Mouse (Mus musculus) embryonic facial prominence, embryonic 10.5 days (tissue): ENCODE results near the gene Cdca3. TPM values are rescaled to one million over a fixed set of nuclear protein-coding genes. Genes with fewer than 3 reads are reported as not detected.

Source experiments
- DNase-seq: peaks from one replicate; pipeline ENCODE4 v3.0.0-alpha.2; 2017; ENCODE audit warnings: low spot score
- H3K27ac ChIP-seq: fragments of 300-500 bp; sonication (generic); replicated peaks from 2 replicates; pipeline ENCODE4 v1.5.1; 2016; ENCODE audit warnings: mild to moderate bottlenecking
- H3K27me3 ChIP-seq: fragments of 300-500 bp; sonication (generic); replicated peaks from 2 replicates; pipeline ENCODE4 v1.6.1; 2016; ENCODE audit warnings: low read depth, mild to moderate bottlenecking; ENCODE audit not compliant: poor library complexity, severe bottlenecking
- H3K36me3 ChIP-seq: fragments of 300-500 bp; sonication (generic); replicated peaks from 2 replicates; pipeline ENCODE4 v1.6.1; 2016; ENCODE audit warnings: mild to moderate bottlenecking, moderate library complexity
- H3K4me1 ChIP-seq: fragments of 300-500 bp; sonication (generic); 2 replicates; pipeline ENCODE4 v1.6.1; 2016
- H3K4me3 ChIP-seq: fragments of 300-500 bp; sonication (generic); 2 replicates; pipeline ENCODE4 v1.5.1; 2016; ENCODE audit warnings: mild to moderate bottlenecking, moderate library complexity
- H3K9me3 ChIP-seq: fragments of 300-500 bp; sonication (generic); 2 replicates; pipeline ENCODE4 v1.6.1; 2016; ENCODE audit warnings: mild to moderate bottlenecking
- WGBS: fragments of 180-500 bp; shearing (Covaris S2); methylation state at CpG from one replicate; pipeline ENCODE4 v1.1.7; 2016; 5-methylcytosine and 5-hydroxymethylcytosine counted together
- polyA plus RNA-seq: library from polyadenylated mRNA; unstranded; fragments of >200 nt; fragmentation: Nextera tagmentation; extraction: Ambion mirVana; gene quantifications from 2 replicates; pipeline ENCODE4 v1.2.1, GENCODE M21; 2016

Cdca3 gene
- polyA plus RNA-seq, 1 experiment from 2014 or later = 225 TPM

GRCm38 (mm10) chr6:124863125-124863657, 33.8 kb downstream of the Cdca3 start:
- under 1% methylated on average over 16 of the region's 16 CpGs for WGBS
- no peak for DNase-seq
- peaks cover 97% of the 10 kb centered on the region for H3K27me3 ChIP-seq

GRCm38 (mm10) chr6:124863658-124864298, 34.4 kb downstream of the Cdca3 start, which contains the start of gene Gpr162:
Gpr162 (minus strand) TSS chr6:124863983.
- Histone ChIP-seq H3K4me1 (peaks cover 73% of the 10 kb centered on the region), H3K27ac (peak within 1 kb of the TSS; percentile 88), H3K9me3 (no peaks in the 10 kb centered on the region), H3K4me3 (peak within 1 kb of the TSS; percentile 73), H3K27me3 (peaks cover 91% of the 10 kb centered on the region), H3K36me3 (no peaks in the 10 kb centered on the region)
- WGBS = 2% methylated on average over 43 of the region's 43 CpGs
- peak; percentile 84 for DNase-seq

More at GRCm38 (mm10) chr6:124863125-124863657, 33.8 kb downstream of the Cdca3 start:
- Histone ChIP-seq H3K4me3 (peak overlapping the region; percentile 73), H3K36me3 (no peaks in the 10 kb centered on the region), H3K27ac (peak overlapping the region; percentile 88), H3K9me3 (no peaks in the 10 kb centered on the region), H3K4me1 (peaks cover 79% of the 10 kb centered on the region)

GRCm38 (mm10) chr6:124865766-124866362, 36.5 kb downstream of the Cdca3 start:
- Histone ChIP-seq H3K9me3 (no peaks in the 10 kb centered on the region), H3K4me1 (peaks cover 55% of the 10 kb centered on the region), H3K36me3 (no peaks in the 10 kb centered on the region), H3K27me3 (peaks cover 71% of the 10 kb centered on the region), H3K4me3 (no peak overlapping the region), H3K27ac (peak overlapping the region; percentile 24)
- WGBS = 59% methylated on average over 18 of the region's 18 CpGs
- no peak for DNase-seq

GRCm38 (mm10) chr6:124866560-124866959, 37.2 kb downstream of the Cdca3 start:
- Histone ChIP-seq H3K4me3 (no peak overlapping the region), H3K9me3 (no peaks in the 10 kb centered on the region), H3K36me3 (no peaks in the 10 kb centered on the region), H3K27ac (no peak overlapping the region), H3K27me3 (peaks cover 64% of the 10 kb centered on the region), H3K4me1 (peaks cover 48% of the 10 kb centered on the region)
- WGBS = 56% methylated on average over 6 of the region's 7 CpGs
- no peak for DNase-seq

- Histone ChIP-seq H3K27me3 (no peaks in the 10 kb centered on the region), H3K9me3 (no peaks in the 10 kb centered on the region), H3K27ac (no peak overlapping the region), H3K4me3 (no peak overlapping the region), H3K36me3 (no peaks in the 10 kb centered on the region), H3K4me1 (peaks cover 5% of the 10 kb centered on the region; the same call in 1 of the 2 replicates)
- WGBS = 40% methylated on average over 3 of the region's 3 CpGs
- no peak for DNase-seq
These were observed 45.0 kb downstream of the Cdca3 start for GRCm38 (mm10) chr6:124874348-124874747.

- DNase-seq = no peak
- H3K4me3 ChIP-seq = no peak overlapping the region
- no peaks in the 10 kb centered on the region; the same call in 1 of the 2 replicates for H3K27me3 ChIP-seq
- peaks cover 2% of the 10 kb centered on the region; the same call in 1 of the 2 replicates for H3K4me1 ChIP-seq
- H3K9me3 ChIP-seq = no peaks in the 10 kb centered on the region
- no peak overlapping the region for H3K27ac ChIP-seq
- 59% methylated on average over 6 of the region's 6 CpGs for WGBS
- no peaks in the 10 kb centered on the region for H3K36me3 ChIP-seq
These were observed 50.0 kb downstream of the Cdca3 start for GRCm38 (mm10) chr6:124879390-124879789.

GRCm38 (mm10) chr6:124881821-124882220, 52.5 kb downstream of the Cdca3 start:
- Histone ChIP-seq H3K36me3 (no peaks in the 10 kb centered on the region), H3K27me3 (no peaks in the 10 kb centered on the region; the same call in 1 of the 2 replicates), H3K27ac (no peak overlapping the region), H3K4me3 (no peak overlapping the region), H3K4me1 (no peaks in the 10 kb centered on the region), H3K9me3 (no peaks in the 10 kb centered on the region)
- WGBS = 91% methylated on average over 9 of the region's 9 CpGs
- DNase-seq = no peak

Other genes starting within 250 kb of the Cdca3 start
- gene C1s2, start 193.5 kb upstream of the Cdca3 start, polyA plus RNA-seq = not detected in 2 replicates
- gene Lpcat3, start 166.5 kb upstream of the Cdca3 start, polyA plus RNA-seq = 41.4 and 46.6 TPM in 2 replicates
- 233 and 257 TPM in 2 replicates for gene Emg1, start 117.4 kb upstream of the Cdca3 start, polyA plus RNA-seq
- 473 and 496 TPM in 2 replicates for gene Phb2, start 117.2 kb upstream of the Cdca3 start, polyA plus RNA-seq
- gene Ptpn6, start 90.8 kb upstream of the Cdca3 start, polyA plus RNA-seq = 9.3 and 10.4 TPM in 2 replicates
- 425 and 454 TPM in 2 replicates for gene Grcc10, start 88.2 kb upstream of the Cdca3 start, polyA plus RNA-seq
- gene Gm45234, start 73.5 kb upstream of the Cdca3 start, polyA plus RNA-seq = not detected in 2 replicates
- gene Atn1, start 73.0 kb upstream of the Cdca3 start, polyA plus RNA-seq = 12.6 and 15.2 TPM in 2 replicates
- gene Eno2, start 59.9 kb upstream of the Cdca3 start, polyA plus RNA-seq = 2.3 and 2.4 TPM in 2 replicates
- gene Lrrc23, start 49.8 kb upstream of the Cdca3 start, polyA plus RNA-seq = 0.50 and 0.74 TPM in 2 replicates
- gene Spsb2, start 20.9 kb upstream of the Cdca3 start, polyA plus RNA-seq = 7.1 and 8.3 TPM in 2 replicates
- gene Tpi1, start 15.3 kb upstream of the Cdca3 start, polyA plus RNA-seq = 829 and 899 TPM in 2 replicates
- 191 and 212 TPM in 2 replicates for gene Usp5, start 63 bp upstream of the Cdca3 start, polyA plus RNA-seq
- 0.60 and 0.97 TPM in 2 replicates for gene Gnb3, start 10.7 kb downstream of the Cdca3 start, polyA plus RNA-seq
- gene P3h3, start 28.2 kb downstream of the Cdca3 start, polyA plus RNA-seq = 12.2 and 17.0 TPM in 2 replicates
- gene Gpr162, start 34.4 kb downstream of the Cdca3 start, polyA plus RNA-seq = 1.3 and 1.4 TPM in 2 replicates
- not detected in 2 replicates for gene Cd4, start 58.7 kb downstream of the Cdca3 start, polyA plus RNA-seq
- 1.2 and 1.6 TPM in 2 replicates for gene Lag3, start 82.2 kb downstream of the Cdca3 start, polyA plus RNA-seq
- 203 and 213 TPM in 2 replicates for gene Ptms, start 90.6 kb downstream of the Cdca3 start, polyA plus RNA-seq
- gene Mlf2, start 101.8 kb downstream of the Cdca3 start, polyA plus RNA-seq = 390 and 408 TPM in 2 replicates
- 137 and 146 TPM in 2 replicates for gene Cops7a, start 136.0 kb downstream of the Cdca3 start, polyA plus RNA-seq
- gene Pianp, start 167.1 kb downstream of the Cdca3 start, polyA plus RNA-seq = 0.82 and 1.1 TPM in 2 replicates
- 9.4 and 11.0 TPM in 2 replicates for gene Zfp384, start 179.6 kb downstream of the Cdca3 start, polyA plus RNA-seq
- 125 and 137 TPM in 2 replicates for gene Ing4, start 210.2 kb downstream of the Cdca3 start, polyA plus RNA-seq
- 15.9 and 17.8 TPM in 2 replicates for gene Acrbp, start 220.1 kb downstream of the Cdca3 start, polyA plus RNA-seq
- gene Lpar5, start 238.4 kb downstream of the Cdca3 start, polyA plus RNA-seq = 0.10 and 0.21 TPM in 2 replicates